Mouse (Mus musculus) thymus, postnatal 10 days (tissue): ENCODE measurements around the gene Arid1b.

Experiments
- DNase-seq, 2 experiments: peaks; one replicate each; pipeline ENCODE4 v3.0.0; 2021; ENCODE audit warnings: low spot score in 2 of 2

Arid1b gene

GRCm38 (mm10) chr17:5057286-5057685 is 63.2 kb downstream of the Arid1b start:
- DNase-seq: no peak

- no peak for DNase-seq
Measured at GRCm38 (mm10) chr17:5057944-5058720, 64.0 kb downstream of the Arid1b start.

- no peak for DNase-seq
Measured at GRCm38 (mm10) chr17:5059092-5059601, 65.0 kb downstream of the Arid1b start.

- DNase-seq: peak in 1 of 2 experiments; percentile 34
Measured at GRCm38 (mm10) chr17:5060515-5061084, 66.5 kb downstream of the Arid1b start.

GRCm38 (mm10) chr17:5061183-5061582 is 67.1 kb downstream of the Arid1b start:
- DNase-seq: no peak

- DNase-seq: no peak
Measured at GRCm38 (mm10) chr17:5061593-5061992, 67.5 kb downstream of the Arid1b start.

- DNase-seq: no peak
Measured at GRCm38 (mm10) chr17:5063471-5064176, 69.5 kb downstream of the Arid1b start.

GRCm38 (mm10) chr17:5064777-5065176 is 70.6 kb downstream of the Arid1b start:
- no peak for DNase-seq

- DNase-seq: no peak
Measured at GRCm38 (mm10) chr17:5065270-5065669, 71.1 kb downstream of the Arid1b start.

GRCm38 (mm10) chr17:5066835-5067234 is 72.7 kb downstream of the Arid1b start:
- DNase-seq: no peak

- DNase-seq: no peak
Measured at GRCm38 (mm10) chr17:5067264-5067663, 73.1 kb downstream of the Arid1b start.

- no peak for DNase-seq
Measured at GRCm38 (mm10) chr17:5070399-5070798, 76.3 kb downstream of the Arid1b start.

GRCm38 (mm10) chr17:5072539-5072938 is 78.4 kb downstream of the Arid1b start:
- DNase-seq: no peak

- no peak for DNase-seq
Measured at GRCm38 (mm10) chr17:5074752-5075506, 80.8 kb downstream of the Arid1b start.

GRCm38 (mm10) chr17:5077996-5078395 is 83.9 kb downstream of the Arid1b start:
- no peak for DNase-seq

- DNase-seq: no peak
Measured at GRCm38 (mm10) chr17:5078576-5078975, 84.4 kb downstream of the Arid1b start.

GRCm38 (mm10) chr17:5080884-5081419 is 86.8 kb downstream of the Arid1b start:
- no peak for DNase-seq

GRCm38 (mm10) chr17:5082274-5082673 is 88.1 kb downstream of the Arid1b start:
- DNase-seq: no peak

GRCm38 (mm10) chr17:5083497-5083896 is 89.4 kb downstream of the Arid1b start:
- DNase-seq: no peak

- peak; percentile 42 to 50 for DNase-seq
Measured at GRCm38 (mm10) chr17:5084139-5084538, 90.0 kb downstream of the Arid1b start.

- no peak for DNase-seq
Measured at GRCm38 (mm10) chr17:5085004-5085403, 90.9 kb downstream of the Arid1b start.

GRCm38 (mm10) chr17:5085942-5086341 is 91.8 kb downstream of the Arid1b start:
- DNase-seq: no peak
